Mouse (Mus musculus) small intestine, adult 2 months (tissue): ENCODE measurements around the gene Gm16430. TPM values are rescaled to one million over a fixed set of nuclear protein-coding genes. Genes with fewer than 3 reads are reported as not detected.
"Not testable (repeated sequence)": the region's sequence is repeated elsewhere in the genome, so short reads cannot be mapped to it uniquely, and the experiment has no call there.

ENCODE experiments used
- H3K27ac ChIP-seq: fragments of 200-500 bp; 2 replicates; pipeline ENCODE4 v1.5.1; 2012; ENCODE audit warnings: low read depth, low read length, control low read depth, inconsistent platforms; ENCODE audit not compliant: insufficient read depth
- H3K27me3 ChIP-seq: fragments of 200-500 bp; 2 replicates; pipeline ENCODE4 v1.6.1; 2012; ENCODE audit warnings: mild to moderate bottlenecking, moderate library complexity, low read length, inconsistent platforms; ENCODE audit not compliant: control insufficient read depth, insufficient read depth
- H3K36me3 ChIP-seq: fragments of 200-500 bp; 2 replicates; pipeline ENCODE4 v1.6.1; 2012; ENCODE audit warnings: mild to moderate bottlenecking, low read length, control low read depth, inconsistent platforms; ENCODE audit not compliant: control insufficient read depth, insufficient read depth
- H3K4me1 ChIP-seq: fragments of 200-500 bp; 2 replicates; pipeline ENCODE4 v1.6.1; 2012; ENCODE audit warnings: low read length, inconsistent platforms, mixed read lengths; ENCODE audit not compliant: control insufficient read depth, insufficient read depth, insufficient read length
- H3K4me3 ChIP-seq: fragments of 200-500 bp; 2 replicates; pipeline ENCODE4 v1.5.1; 2012; ENCODE audit warnings: low read depth, mild to moderate bottlenecking, control low read depth, inconsistent platforms, low read length, moderate library complexity
- WGBS: fragments of 180-500 bp; shearing (Covaris S2); methylation state at CpG from one replicate; pipeline ENCODE4 v1.1.7; 2018; 5-methylcytosine and 5-hydroxymethylcytosine counted together
- polyA plus RNA-seq: library from polyadenylated mRNA; depleted of rRNA; stranded (reverse); fragments of >200 nt; gene quantifications from 2 replicates; pipeline ENCODE4 v1.2.3, GENCODE M21; 2012; rRNA removed

The Gm16430 gene
- polyA plus RNA-seq = not detected in 2 replicates

- WGBS = no CpG with 5 or more reads among the region's 7 CpGs
- H3K36me3 ChIP-seq = not testable (repeated sequence)
Observed at GRCm38 (mm10) chrX:54621911-54622310, at the start of gene Gm16430. Gene Gm16430, plus strand, starts transcription at chrX:54622211.

More at GRCm38 (mm10) chrX:54621911-54622310, at the start of gene Gm16430:
- not testable (repeated sequence) for H3K27me3 ChIP-seq, H3K4me3 ChIP-seq, H3K27ac ChIP-seq, H3K4me1 ChIP-seq

Other genes starting within 250 kb of the Gm16430 start
- gene Gm16405, start 91.0 kb upstream of the Gm16430 start, polyA plus RNA-seq = not detected in 2 replicates